Mouse (Mus musculus) liver, embryonic 15.5 days (tissue): ENCODE measurements around the gene Timmdc1. TPM values are rescaled to one million over a fixed set of nuclear protein-coding genes. Genes with fewer than 3 reads are reported as not detected.
A peak's percentile ranks its signal among the peaks of the same experiment; 100 is the strongest.

Experiments
- ATAC-seq: fragments of 200-750 bp; cut with Nextera tagmentation; 2 replicates; pipeline ENCODE4 v1.8.0; 2017; ENCODE audit warnings: moderate number of reproducible peaks, mild to moderate bottlenecking, moderate library complexity; ENCODE audit not compliant: insufficient read depth
- H3K27ac ChIP-seq: fragments of 300-500 bp; sonication (generic); replicated peaks from 2 replicates; pipeline ENCODE4 v1.5.1; 2015; ENCODE audit warnings: mild to moderate bottlenecking, inconsistent platforms
- H3K27me3 ChIP-seq: fragments of 300-500 bp; sonication (generic); 2 replicates; pipeline ENCODE4 v1.6.1; 2015; ENCODE audit warnings: mild to moderate bottlenecking, inconsistent platforms
- H3K36me3 ChIP-seq: fragments of 300-500 bp; sonication (generic); replicated peaks from 2 replicates; pipeline ENCODE4 v1.6.1; 2015; ENCODE audit warnings: moderate library complexity, mild to moderate bottlenecking, inconsistent platforms
- H3K4me1 ChIP-seq: fragments of 300-500 bp; sonication (generic); replicated peaks from 2 replicates; pipeline ENCODE4 v1.6.1; 2015; ENCODE audit warnings: inconsistent platforms
- H3K4me2 ChIP-seq: fragments of 300-500 bp; sonication (generic); 2 replicates; pipeline ENCODE4 v1.6.1; 2015; ENCODE audit warnings: moderate library complexity, mild to moderate bottlenecking, inconsistent platforms
- H3K4me3 ChIP-seq: fragments of 300-500 bp; sonication (generic); replicated peaks from 2 replicates; pipeline ENCODE4 v1.5.1; 2015; ENCODE audit warnings: mild to moderate bottlenecking, inconsistent platforms
- H3K9ac ChIP-seq: fragments of 300-500 bp; sonication (generic); 2 replicates; pipeline ENCODE4 v1.6.1; 2015; ENCODE audit warnings: moderate library complexity, mild to moderate bottlenecking, inconsistent platforms
- H3K9me3 ChIP-seq: fragments of 300-500 bp; sonication (generic); replicated peaks from 2 replicates; pipeline ENCODE4 v1.6.1; 2016; ENCODE audit warnings: inconsistent platforms
- WGBS: fragments of 180-500 bp; shearing (Covaris S2); methylation state at CpG from one replicate; pipeline ENCODE4 v1.1.7; 2015; ENCODE audit warnings: mixed read lengths; ENCODE audit not compliant: insufficient replicate concordance; 5-methylcytosine and 5-hydroxymethylcytosine counted together
- polyA plus RNA-seq: library from polyadenylated mRNA; unstranded; fragments of >200 nt; fragmentation: Nextera tagmentation; extraction: Ambion mirVana; gene quantifications from 2 replicates; pipeline ENCODE4 v1.2.1, GENCODE M21; 2015

Timmdc1 gene
- polyA plus RNA-seq, 1 experiment from 2014 or later: 12.4 TPM

- Histone ChIP-seq H3K4me2 (no peak overlapping the region), H3K4me3 (no peak overlapping the region), H3K9me3 (no peaks in the 10 kb centered on the region), H3K36me3 (peaks cover 30% of the 10 kb centered on the region), H3K4me1 (no peaks in the 10 kb centered on the region), H3K27ac (no peak overlapping the region), H3K9ac (no peak overlapping the region), H3K27me3 (no peaks in the 10 kb centered on the region)
- WGBS: 65% methylated on average over 13 of the region's 13 CpGs
- ATAC-seq: no peak
Measured at GRCm38 (mm10) chr16:38538716-38539380, 16.4 kb upstream of the Timmdc1 start.

- Histone ChIP-seq H3K4me3 (no peak overlapping the region), H3K36me3 (peaks cover 23% of the 10 kb centered on the region), H3K27ac (no peak overlapping the region), H3K4me1 (no peaks in the 10 kb centered on the region), H3K4me2 (no peak overlapping the region), H3K27me3 (no peaks in the 10 kb centered on the region), H3K9me3 (no peaks in the 10 kb centered on the region), H3K9ac (no peak overlapping the region)
- WGBS: 38% methylated on average over 8 of the region's 8 CpGs
- ATAC-seq: no peak
Measured at GRCm38 (mm10) chr16:38536544-38537146, 14.2 kb upstream of the Timmdc1 start.

- H3K4me1 ChIP-seq: peaks cover 13% of the 10 kb centered on the region
- 62% methylated on average over 6 of the region's 6 CpGs for WGBS
- no peak overlapping the region for H3K27ac ChIP-seq
- ATAC-seq: no peak
- no peaks in the 10 kb centered on the region for H3K27me3 ChIP-seq
- H3K4me3 ChIP-seq: no peak overlapping the region
- H3K36me3 ChIP-seq: peaks cover 30% of the 10 kb centered on the region
- no peak overlapping the region for H3K9ac ChIP-seq
- H3K9me3 ChIP-seq: no peaks in the 10 kb centered on the region
- no peak overlapping the region for H3K4me2 ChIP-seq
Measured at GRCm38 (mm10) chr16:38526264-38526663, 3.8 kb upstream of the Timmdc1 start.

- 21% methylated on average over 8 of the region's 8 CpGs for WGBS
Measured at GRCm38 (mm10) chr16:38521211-38521987, 1.1 kb downstream of the Timmdc1 start.

GRCm38 (mm10) chr16:38519140-38519539 lies 3.3 kb downstream of the Timmdc1 start:
- 95% methylated on average over 2 of the region's 2 CpGs for WGBS
- Histone ChIP-seq H3K36me3 (peaks cover 23% of the 10 kb centered on the region), H3K4me2 (no peak overlapping the region), H3K4me3 (no peak overlapping the region), H3K9ac (no peak overlapping the region), H3K4me1 (peaks cover 22% of the 10 kb centered on the region), H3K27me3 (no peaks in the 10 kb centered on the region), H3K27ac (no peak overlapping the region), H3K9me3 (no peaks in the 10 kb centered on the region)
- ATAC-seq: no peak

More at GRCm38 (mm10) chr16:38521211-38521987, 1.1 kb downstream of the Timmdc1 start:
- H3K4me1 ChIP-seq: peaks cover 22% of the 10 kb centered on the region
- ATAC-seq: no peak
- peak overlapping the region; percentile 98 for H3K9ac ChIP-seq
- peaks cover 26% of the 10 kb centered on the region for H3K36me3 ChIP-seq
- H3K4me2 ChIP-seq: peak overlapping the region; percentile 84
- no peaks in the 10 kb centered on the region for H3K27me3 ChIP-seq
- no peak overlapping the region for H3K27ac ChIP-seq
- H3K4me3 ChIP-seq: peak overlapping the region; percentile 100
- H3K9me3 ChIP-seq: no peaks in the 10 kb centered on the region

- ATAC-seq: no peak
- Histone ChIP-seq H3K4me1 (no peaks in the 10 kb centered on the region), H3K9ac (no peak overlapping the region), H3K9me3 (no peaks in the 10 kb centered on the region), H3K27ac (no peak overlapping the region), H3K27me3 (no peaks in the 10 kb centered on the region), H3K36me3 (peaks cover 44% of the 10 kb centered on the region), H3K4me3 (no peak overlapping the region), H3K4me2 (no peak overlapping the region)
- 85% methylated on average over 2 of the region's 2 CpGs for WGBS
Measured at GRCm38 (mm10) chr16:38510846-38511245, 11.6 kb downstream of the Timmdc1 start.

GRCm38 (mm10) chr16:38506041-38506634 lies 16.3 kb downstream of the Timmdc1 start:
- 59% methylated on average over 4 of the region's 4 CpGs for WGBS
- Histone ChIP-seq H3K4me1 (no peaks in the 10 kb centered on the region), H3K27me3 (no peaks in the 10 kb centered on the region), H3K9ac (no peak overlapping the region), H3K27ac (no peak overlapping the region), H3K9me3 (no peaks in the 10 kb centered on the region), H3K4me3 (no peak overlapping the region), H3K36me3 (peaks cover 53% of the 10 kb centered on the region), H3K4me2 (no peak overlapping the region)
- peak; percentile 60; the same call in 1 of the 2 replicates for ATAC-seq

- no peaks in the 10 kb centered on the region for H3K4me1 ChIP-seq
- no peak for ATAC-seq
- H3K9me3 ChIP-seq: no peaks in the 10 kb centered on the region
- 63% methylated on average over 4 of the region's 4 CpGs for WGBS
- no peak overlapping the region for H3K9ac ChIP-seq
- no peak overlapping the region for H3K4me3 ChIP-seq
- H3K27ac ChIP-seq: no peak overlapping the region
- H3K4me2 ChIP-seq: no peak overlapping the region
- H3K36me3 ChIP-seq: peaks cover 57% of the 10 kb centered on the region
- no peaks in the 10 kb centered on the region for H3K27me3 ChIP-seq
Measured at GRCm38 (mm10) chr16:38503528-38503927, 18.9 kb downstream of the Timmdc1 start.

GRCm38 (mm10) chr16:38502469-38502868 lies 20.0 kb downstream of the Timmdc1 start:
- Histone ChIP-seq H3K9me3 (no peaks in the 10 kb centered on the region), H3K4me2 (no peak overlapping the region), H3K36me3 (peaks cover 54% of the 10 kb centered on the region), H3K27me3 (no peaks in the 10 kb centered on the region), H3K27ac (no peak overlapping the region), H3K4me3 (no peak overlapping the region), H3K9ac (no peak overlapping the region), H3K4me1 (no peaks in the 10 kb centered on the region)
- WGBS: 82% methylated on average over 10 of the region's 10 CpGs
- ATAC-seq: no peak

GRCm38 (mm10) chr16:38496604-38497140 lies 25.8 kb downstream of the Timmdc1 start:
- no peaks in the 10 kb centered on the region for H3K27me3 ChIP-seq
- H3K36me3 ChIP-seq: peaks cover 28% of the 10 kb centered on the region
- no peaks in the 10 kb centered on the region for H3K4me1 ChIP-seq
- no peak overlapping the region for H3K4me3 ChIP-seq
- no peak overlapping the region for H3K27ac ChIP-seq
- H3K9ac ChIP-seq: no peak overlapping the region
- no peaks in the 10 kb centered on the region for H3K9me3 ChIP-seq
- no peak for ATAC-seq
- H3K4me2 ChIP-seq: no peak overlapping the region
- 70% methylated on average over 7 of the region's 7 CpGs for WGBS

- H3K4me1 ChIP-seq: no peaks in the 10 kb centered on the region
- H3K4me2 ChIP-seq: no peak overlapping the region
- no peaks in the 10 kb centered on the region for H3K27me3 ChIP-seq
- no peak overlapping the region for H3K4me3 ChIP-seq
- peaks cover 15% of the 10 kb centered on the region for H3K36me3 ChIP-seq
- no peak overlapping the region for H3K9ac ChIP-seq
- H3K9me3 ChIP-seq: no peaks in the 10 kb centered on the region
- no peak for ATAC-seq
- no peak overlapping the region for H3K27ac ChIP-seq
- WGBS: 73% methylated on average over 10 of the region's 10 CpGs
Measured at GRCm38 (mm10) chr16:38493890-38494289, 28.6 kb downstream of the Timmdc1 start.
